Mouse (Mus musculus): ENCODE measurements around the gene Olfr231.

Olfr231 gene

GRCm38 (mm10) chr1:174121062-174121461 lies at the start of gene Olfr231:
TSS of gene Olfr231 (minus strand) at chr1:174121162.
- in situ Hi-C loops (cut with MboI; ENCODE audit: low pct_unique_long_range_greater_than_20kb in 1 of 2, low sequenced_read_pairs in 2 of 2, unreplicated experiment in 1 of 2): no loop called here

GRCm38 (mm10) chr1:174169024-174169423 lies 48.1 kb upstream of the Olfr231 start:
- in situ Hi-C loops (cut with MboI; ENCODE audit: low pct_unique_long_range_greater_than_20kb in 1 of 2, low sequenced_read_pairs in 2 of 2, unreplicated experiment in 1 of 2): loop anchor here in 1 of 2 experiments (25.0 kb wide), 1 partner anchor 293 kb away; no protein-coding TSS in a partner anchor

GRCm38 (mm10) chr1:174159095-174159494 lies 38.1 kb upstream of the Olfr231 start:
- in situ Hi-C loops (cut with MboI; ENCODE audit: low pct_unique_long_range_greater_than_20kb in 1 of 2, low sequenced_read_pairs in 2 of 2, unreplicated experiment in 1 of 2): loop anchor here in 1 of 2 experiments (25.0 kb wide), 1 partner anchor 303 kb away; no protein-coding TSS in a partner anchor

GRCm38 (mm10) chr1:174158512-174158911 lies 37.5 kb upstream of the Olfr231 start:
- in situ Hi-C loops (cut with MboI; ENCODE audit: low pct_unique_long_range_greater_than_20kb in 1 of 2, low sequenced_read_pairs in 2 of 2, unreplicated experiment in 1 of 2): loop anchor here in 1 of 2 experiments (25.0 kb wide), 1 partner anchor 304 kb away; no protein-coding TSS in a partner anchor

GRCm38 (mm10) chr1:174157622-174158021 lies 36.7 kb upstream of the Olfr231 start:
- in situ Hi-C loops (cut with MboI; ENCODE audit: low pct_unique_long_range_greater_than_20kb in 1 of 2, low sequenced_read_pairs in 2 of 2, unreplicated experiment in 1 of 2): loop anchor here in 1 of 2 experiments (25.0 kb wide), 1 partner anchor 305 kb away; no protein-coding TSS in a partner anchor

- in situ Hi-C loops (cut with MboI; ENCODE audit: low pct_unique_long_range_greater_than_20kb in 1 of 2, low sequenced_read_pairs in 2 of 2, unreplicated experiment in 1 of 2): loop anchor here in 1 of 2 experiments (25.0 kb wide), 1 partner anchor 307 kb away; no protein-coding TSS in a partner anchor
These were observed 34.4 kb upstream of the Olfr231 start, which contains the start of gene Olfr420 for GRCm38 (mm10) chr1:174155333-174155732. TSS of gene Olfr420 (plus strand) at chr1:174155633.

GRCm38 (mm10) chr1:174149289-174149688 lies 28.3 kb upstream of the Olfr231 start:
- in situ Hi-C loops (cut with MboI; ENCODE audit: low pct_unique_long_range_greater_than_20kb in 1 of 2, low sequenced_read_pairs in 2 of 2, unreplicated experiment in 1 of 2): no loop called here

- in situ Hi-C loops (cut with MboI; ENCODE audit: low pct_unique_long_range_greater_than_20kb in 1 of 2, low sequenced_read_pairs in 2 of 2, unreplicated experiment in 1 of 2): no loop called here
These were observed 25.7 kb upstream of the Olfr231 start for GRCm38 (mm10) chr1:174146696-174147095.

GRCm38 (mm10) chr1:174141384-174141783 lies 20.4 kb upstream of the Olfr231 start:
- in situ Hi-C loops (cut with MboI; ENCODE audit: low pct_unique_long_range_greater_than_20kb in 1 of 2, low sequenced_read_pairs in 2 of 2, unreplicated experiment in 1 of 2): no loop called here

- in situ Hi-C loops (cut with MboI; ENCODE audit: low pct_unique_long_range_greater_than_20kb in 1 of 2, low sequenced_read_pairs in 2 of 2, unreplicated experiment in 1 of 2): no loop called here
These were observed 11.0 kb upstream of the Olfr231 start for GRCm38 (mm10) chr1:174131999-174132398.

GRCm38 (mm10) chr1:174131217-174131616 lies 10.3 kb upstream of the Olfr231 start, which contains the start of gene Olfr424:
TSS of gene Olfr424 (plus strand) at chr1:174131517.
- in situ Hi-C loops (cut with MboI; ENCODE audit: low pct_unique_long_range_greater_than_20kb in 1 of 2, low sequenced_read_pairs in 2 of 2, unreplicated experiment in 1 of 2): no loop called here

GRCm38 (mm10) chr1:174103735-174104134 lies 17.2 kb downstream of the Olfr231 start:
- in situ Hi-C loops (cut with MboI; ENCODE audit: low pct_unique_long_range_greater_than_20kb in 1 of 2, low sequenced_read_pairs in 2 of 2, unreplicated experiment in 1 of 2): no loop called here

GRCm38 (mm10) chr1:174096591-174096990 lies 24.4 kb downstream of the Olfr231 start, which contains the start of gene Olfr427:
TSS of gene Olfr427 (plus strand) at chr1:174096891.
- in situ Hi-C loops (cut with MboI; ENCODE audit: low pct_unique_long_range_greater_than_20kb in 1 of 2, low sequenced_read_pairs in 2 of 2, unreplicated experiment in 1 of 2): loop anchor here in 1 of 2 experiments (25.0 kb wide), 1 partner anchor 259 kb away; no protein-coding TSS in a partner anchor

- in situ Hi-C loops (cut with MboI; ENCODE audit: low pct_unique_long_range_greater_than_20kb in 1 of 2, low sequenced_read_pairs in 2 of 2, unreplicated experiment in 1 of 2): loop anchor here in 1 of 2 experiments (25.0 kb wide), 1 partner anchor 247 kb away; no protein-coding TSS in a partner anchor
These were observed 36.9 kb downstream of the Olfr231 start, which contains the start of gene Olfr429 for GRCm38 (mm10) chr1:174084031-174084430. TSS of gene Olfr429 (plus strand) at chr1:174084331.

GRCm38 (mm10) chr1:174066305-174066704 lies 54.7 kb downstream of the Olfr231 start, which contains the start of gene Olfr430:
TSS of gene Olfr430 (plus strand) at chr1:174066605.
- in situ Hi-C loops (cut with MboI; ENCODE audit: low pct_unique_long_range_greater_than_20kb in 1 of 2, low sequenced_read_pairs in 2 of 2, unreplicated experiment in 1 of 2): no loop called here
